8 mouse cellular contexts compared by ENCODE assay signal in the genomic region with DNA sequence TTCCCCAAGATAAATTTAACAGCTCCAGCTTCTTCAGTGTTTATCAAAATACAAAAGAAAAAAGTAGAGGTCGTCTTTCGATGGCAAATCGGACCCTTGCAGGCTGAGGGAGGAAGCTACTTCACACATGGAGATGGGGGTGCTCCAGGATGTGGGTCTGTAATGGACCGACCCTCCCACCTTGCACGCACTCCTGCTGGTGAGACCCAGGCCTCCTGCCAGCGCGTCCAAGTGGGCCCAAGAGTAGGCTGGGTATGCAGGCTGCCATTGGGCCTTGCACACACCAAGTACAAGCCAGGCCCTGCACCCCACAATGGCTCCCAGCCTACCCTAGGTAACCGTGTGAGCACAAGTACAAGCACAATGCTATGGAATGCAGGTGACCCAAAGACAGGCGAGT. TPM values are rescaled to one million over a fixed set of nuclear protein-coding genes. Genes with fewer than 3 reads are reported as not detected.
"Had no signal": no experiment of that assay in that cellular context is flagged by ENCODE, and none has a peak within 500 bp of the region (broad histone marks: within the 10 kb centered on the region; RNA-seq: fewer than 3 reads in every experiment).

No protein-coding gene starts in this region.

RNA-seq across cellular contexts. Expression of a gene that starts 28.5 kb away (rescaled TPM):
- total RNA-seq: megakaryocyte progenitor cell, adult 5-6 weeks; megakaryocyte, adult 5-6 weeks; monocyte, adult 5-6 weeks had no signal
- polyA plus RNA-seq: macrophage; midbrain, embryonic 10.5 days; midbrain, embryonic 11.5 days; midbrain, embryonic 13.5 days; neural tube, embryonic 11.5 days had no signal
